Mouse (Mus musculus): Measurements from ENCODE around the gene Tom1l2. TPM values are rescaled to one million over a fixed set of nuclear protein-coding genes. Genes with fewer than 3 reads are reported as not detected.

The Tom1l2 gene
- polyA plus RNA-seq, 1 experiment from 2014 or later = 29.6 TPM

DNA sequence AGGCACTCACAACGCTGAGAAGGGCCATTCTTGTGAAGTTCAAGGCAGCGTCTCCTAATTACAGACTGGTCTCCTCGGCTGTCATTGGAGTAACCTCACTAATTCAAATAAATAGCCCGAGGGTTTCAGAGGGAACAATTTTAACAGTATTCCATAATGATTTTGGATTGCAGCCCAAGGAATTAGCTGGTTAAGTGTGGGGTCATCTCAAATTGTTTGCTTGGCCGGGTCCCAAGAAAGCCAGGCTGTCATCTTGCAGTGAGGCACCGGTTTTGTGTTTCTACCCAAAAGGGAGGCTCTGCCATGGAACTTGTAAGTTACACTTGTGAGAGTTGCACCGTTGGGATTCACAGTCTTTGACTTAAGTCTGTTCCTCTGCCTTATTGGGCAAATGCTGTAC lies 36.5 kb downstream of the Tom1l2 start:
- no peak overlapping the region for H3K27ac ChIP-seq (ENCODE audit: low read length)
- H3K4me1 ChIP-seq (ENCODE audit: control insufficient read depth, insufficient read depth, low read length) = peaks cover 47% of the 10 kb centered on the region
- H3K4me2 ChIP-seq (ENCODE audit: low read depth, low read length) = no peak overlapping the region
- H3K9me3 ChIP-seq (ENCODE audit: control insufficient read depth, low read length) = no peaks in the 10 kb centered on the region; the same call in 1 of the 2 replicates
- no peak overlapping the region for H3K9ac ChIP-seq (ENCODE audit: low read depth, low read length)
- 0 out of 2 replicates have a peak, but pooled peaks cover 2% of the 10 kb centered on the region for H3K36me3 ChIP-seq (ENCODE audit: control insufficient read depth, insufficient read depth, low read length)
- no peaks in the 10 kb centered on the region for H3K27me3 ChIP-seq (replicated peaks; ENCODE audit: control insufficient read depth, insufficient read depth, low read length)
- 57% methylated on average over 7 of the region's 7 CpGs for WGBS
- H3K4me3 ChIP-seq (ENCODE audit: low read length) = no peak overlapping the region
- ATAC-seq = no peak

DNA sequence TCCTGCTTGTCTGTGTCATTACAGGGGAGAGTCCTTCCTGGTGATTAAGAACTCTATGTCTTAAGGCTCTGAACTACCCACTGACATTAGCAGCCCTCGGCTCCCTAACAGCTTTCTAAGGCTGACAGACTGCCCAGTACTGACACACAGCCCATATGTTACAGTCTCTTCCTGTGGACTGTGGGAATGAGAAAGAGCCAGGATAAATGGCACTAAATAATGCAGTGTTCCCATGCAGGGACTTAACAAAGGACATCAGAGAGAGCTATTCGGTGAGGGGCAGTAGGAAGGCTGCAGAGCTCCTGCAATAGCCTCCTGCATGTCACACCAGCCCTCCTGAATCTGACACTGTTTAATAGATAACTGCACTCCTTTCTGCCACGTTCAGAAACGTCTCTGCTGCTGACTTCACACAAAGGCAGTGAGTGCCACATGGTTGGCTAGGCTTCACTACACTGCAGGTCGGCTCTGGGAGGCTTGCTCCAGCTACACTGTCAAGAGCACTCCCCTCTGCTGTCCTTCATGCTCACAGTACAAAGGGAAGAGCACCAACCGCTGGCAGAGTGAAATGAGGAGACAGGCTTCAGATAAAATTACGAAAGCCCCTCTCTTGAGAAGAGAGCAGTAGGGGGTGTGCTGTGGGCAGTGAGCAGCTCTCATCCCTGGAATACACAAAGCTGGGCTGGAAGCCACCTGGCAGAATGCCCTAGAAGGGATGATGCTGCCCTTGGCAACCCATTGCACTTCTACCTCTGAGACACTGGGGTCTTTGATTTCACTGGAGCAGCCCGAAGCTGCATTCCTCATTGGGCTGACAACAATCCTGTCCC lies 41.5 kb downstream of the Tom1l2 start:
- 0 out of 2 replicates have a peak, but pooled peaks cover 2% of the 10 kb centered on the region for H3K36me3 ChIP-seq (ENCODE audit: control insufficient read depth, insufficient read depth, low read length)
- no peak overlapping the region for H3K4me2 ChIP-seq (ENCODE audit: low read depth, low read length)
- peak; percentile 55 for ATAC-seq
- 0 out of 2 replicates have a peak overlapping the region, but pooled peaks have one; percentile 12 for H3K9ac ChIP-seq (ENCODE audit: low read depth, low read length)
- no peak overlapping the region for H3K4me3 ChIP-seq (ENCODE audit: low read length)
- no peaks in the 10 kb centered on the region for H3K27me3 ChIP-seq (replicated peaks; ENCODE audit: control insufficient read depth, insufficient read depth, low read length)
- H3K27ac ChIP-seq (ENCODE audit: low read length) = peak overlapping the region; percentile 83
- 8% methylated on average over 8 of the region's 8 CpGs for WGBS
- peaks cover 55% of the 10 kb centered on the region for H3K4me1 ChIP-seq (ENCODE audit: control insufficient read depth, insufficient read depth, low read length)
- no peaks in the 10 kb centered on the region; the same call in 1 of the 2 replicates for H3K9me3 ChIP-seq (ENCODE audit: control insufficient read depth, low read length)

- H3K4me1 ChIP-seq (ENCODE audit: control insufficient read depth, insufficient read depth, low read length) = peaks cover 61% of the 10 kb centered on the region
- no peak overlapping the region for H3K4me2 ChIP-seq (ENCODE audit: low read depth, low read length)
- H3K27me3 ChIP-seq (replicated peaks; ENCODE audit: control insufficient read depth, insufficient read depth, low read length) = no peaks in the 10 kb centered on the region
- ATAC-seq = no peak
- no peak overlapping the region for H3K4me3 ChIP-seq (ENCODE audit: low read length)
- H3K27ac ChIP-seq (ENCODE audit: low read length) = 0 out of 2 replicates have a peak overlapping the region, but pooled peaks have one; percentile 42
- H3K9me3 ChIP-seq (ENCODE audit: control insufficient read depth, low read length) = no peaks in the 10 kb centered on the region; the same call in 1 of the 2 replicates
- H3K36me3 ChIP-seq (ENCODE audit: control insufficient read depth, insufficient read depth, low read length) = 0 out of 2 replicates have a peak, but pooled peaks cover 2% of the 10 kb centered on the region
- H3K9ac ChIP-seq (ENCODE audit: low read depth, low read length) = no peak overlapping the region
These were observed 42.8 kb downstream of the Tom1l2 start for GRCm38 (mm10) chr11:60309875-60310274.

- peak overlapping the region; percentile 80 for H3K27ac ChIP-seq (ENCODE audit: low read length)
- ATAC-seq = peak; percentile 88
- WGBS = 34% methylated on average over 12 of the region's 12 CpGs
- H3K36me3 ChIP-seq (ENCODE audit: control insufficient read depth, insufficient read depth, low read length) = 0 out of 2 replicates have a peak, but pooled peaks cover 2% of the 10 kb centered on the region
- no peak overlapping the region for H3K4me3 ChIP-seq (ENCODE audit: low read length)
- H3K9ac ChIP-seq (ENCODE audit: low read depth, low read length) = peak overlapping the region; percentile 1; the same call in 1 of the 2 replicates
- peak overlapping the region; percentile 13 for H3K4me2 ChIP-seq (ENCODE audit: low read depth, low read length)
- no peaks in the 10 kb centered on the region for H3K27me3 ChIP-seq (replicated peaks; ENCODE audit: control insufficient read depth, insufficient read depth, low read length)
- H3K9me3 ChIP-seq (ENCODE audit: control insufficient read depth, low read length) = no peaks in the 10 kb centered on the region; the same call in 1 of the 2 replicates
- peaks cover 62% of the 10 kb centered on the region for H3K4me1 ChIP-seq (ENCODE audit: control insufficient read depth, insufficient read depth, low read length)
These were observed 44.1 kb downstream of the Tom1l2 start for GRCm38 (mm10) chr11:60308506-60309116.

- Histone ChIP-seq H3K9me3 (ENCODE audit: control insufficient read depth, low read length) (no peaks in the 10 kb centered on the region; the same call in 1 of the 2 replicates), H3K9ac (ENCODE audit: low read depth, low read length) (no peak overlapping the region), H3K27ac (ENCODE audit: low read length) (peak overlapping the region; percentile 80), H3K4me1 (ENCODE audit: control insufficient read depth, insufficient read depth, low read length) (peaks cover 67% of the 10 kb centered on the region), H3K36me3 (ENCODE audit: control insufficient read depth, insufficient read depth, low read length) (0 out of 2 replicates have a peak, but pooled peaks cover 1% of the 10 kb centered on the region), H3K27me3 (replicated peaks; ENCODE audit: control insufficient read depth, insufficient read depth, low read length) (no peaks in the 10 kb centered on the region), H3K4me2 (ENCODE audit: low read depth, low read length) (peak overlapping the region; percentile 13), H3K4me3 (ENCODE audit: low read length) (no peak overlapping the region)
- WGBS = 53% methylated on average over 2 of the region's 2 CpGs
- ATAC-seq = peak; percentile 34
These were observed 44.6 kb downstream of the Tom1l2 start for GRCm38 (mm10) chr11:60308061-60308460.

DNA sequence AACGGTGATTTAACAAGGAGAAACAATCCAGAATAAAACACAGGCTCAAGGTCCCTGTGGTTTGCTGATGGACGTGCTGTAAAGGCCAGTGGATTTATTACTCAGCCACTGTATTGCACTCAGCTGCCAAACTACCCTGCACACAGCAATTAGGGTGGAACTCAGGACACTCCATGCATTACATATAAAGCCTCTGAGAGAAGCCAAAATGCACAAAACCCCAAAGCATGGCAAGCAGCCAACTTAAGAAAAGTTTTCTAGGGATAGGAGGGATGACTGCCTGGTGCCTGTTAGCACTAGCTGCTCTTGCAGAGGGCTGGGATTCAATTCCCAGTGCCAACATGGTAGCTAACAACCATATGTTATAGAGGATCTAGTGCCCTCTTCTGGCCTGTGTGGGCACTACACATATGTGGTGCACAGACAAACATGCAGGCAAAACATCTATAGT lies 45.3 kb downstream of the Tom1l2 start:
- no peak overlapping the region for H3K9ac ChIP-seq (ENCODE audit: low read depth, low read length)
- no peaks in the 10 kb centered on the region for H3K36me3 ChIP-seq (ENCODE audit: control insufficient read depth, insufficient read depth, low read length)
- H3K4me3 ChIP-seq (ENCODE audit: low read length) = no peak overlapping the region
- H3K4me2 ChIP-seq (ENCODE audit: low read depth, low read length) = no peak overlapping the region
- WGBS = 46% methylated on average over 2 of the region's 2 CpGs
- no peaks in the 10 kb centered on the region for H3K9me3 ChIP-seq (ENCODE audit: control insufficient read depth, low read length)
- no peak for ATAC-seq
- peak overlapping the region; percentile 80; the same call in 1 of the 2 replicates for H3K27ac ChIP-seq (ENCODE audit: low read length)
- peaks cover 70% of the 10 kb centered on the region for H3K4me1 ChIP-seq (ENCODE audit: control insufficient read depth, insufficient read depth, low read length)
- H3K27me3 ChIP-seq (replicated peaks; ENCODE audit: control insufficient read depth, insufficient read depth, low read length) = no peaks in the 10 kb centered on the region

DNA sequence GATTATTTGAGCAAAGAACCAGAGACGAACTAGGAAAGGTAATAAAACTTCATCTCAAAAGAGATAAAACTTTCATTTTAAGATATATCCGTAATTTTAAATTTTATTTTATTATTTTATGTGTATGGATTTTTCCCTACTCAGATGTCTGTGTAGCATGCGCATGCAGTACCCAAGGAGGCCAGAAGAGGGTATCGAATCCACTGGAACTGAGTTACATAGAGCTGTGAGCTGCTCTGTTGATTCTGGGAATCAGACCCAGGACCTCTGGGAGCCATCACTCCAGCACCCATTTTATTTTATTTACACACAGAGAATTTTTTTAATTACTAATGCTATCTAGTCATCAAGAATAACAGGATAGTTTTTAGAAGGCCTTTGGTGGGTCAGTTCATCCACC lies 45.9 kb downstream of the Tom1l2 start:
- Histone ChIP-seq H3K9ac (ENCODE audit: low read depth, low read length) (no peak overlapping the region), H3K27ac (ENCODE audit: low read length) (no peak overlapping the region; the same call in 1 of the 2 replicates), H3K4me3 (ENCODE audit: low read length) (no peak overlapping the region), H3K4me1 (ENCODE audit: control insufficient read depth, insufficient read depth, low read length) (peaks cover 72% of the 10 kb centered on the region), H3K9me3 (ENCODE audit: control insufficient read depth, low read length) (no peaks in the 10 kb centered on the region), H3K36me3 (ENCODE audit: control insufficient read depth, insufficient read depth, low read length) (no peaks in the 10 kb centered on the region), H3K27me3 (replicated peaks; ENCODE audit: control insufficient read depth, insufficient read depth, low read length) (no peaks in the 10 kb centered on the region), H3K4me2 (ENCODE audit: low read depth, low read length) (no peak overlapping the region)
- 74% methylated on average over 4 of the region's 4 CpGs for WGBS
- ATAC-seq = no peak

- no peaks in the 10 kb centered on the region for H3K36me3 ChIP-seq (ENCODE audit: control insufficient read depth, insufficient read depth, low read length)
These were observed 47.1 kb downstream of the Tom1l2 start for GRCm38 (mm10) chr11:60305611-60306010.

DNA sequence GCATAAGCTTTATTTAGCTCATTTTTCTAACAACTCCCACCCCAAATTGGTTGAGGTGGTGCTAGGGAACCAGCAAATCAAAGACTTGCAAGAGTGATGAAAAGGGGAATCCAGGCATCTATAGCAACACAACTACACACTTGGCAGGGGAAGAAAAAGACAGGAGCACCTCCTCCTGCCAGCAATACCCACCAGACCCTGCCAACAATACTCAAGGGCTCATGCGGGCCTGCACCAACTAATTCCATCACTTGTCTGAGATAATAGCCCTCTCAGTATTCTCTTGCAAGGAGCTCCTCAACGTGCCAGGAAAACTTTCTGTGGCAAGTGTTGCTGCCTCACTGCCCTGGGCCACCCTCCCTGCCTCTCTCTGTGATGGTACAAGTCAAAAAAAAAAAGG lies 49.2 kb downstream of the Tom1l2 start:
- Histone ChIP-seq H3K4me3 (ENCODE audit: low read length) (no peak overlapping the region), H3K36me3 (ENCODE audit: control insufficient read depth, insufficient read depth, low read length) (no peaks in the 10 kb centered on the region), H3K4me1 (ENCODE audit: control insufficient read depth, insufficient read depth, low read length) (peaks cover 56% of the 10 kb centered on the region), H3K9me3 (ENCODE audit: control insufficient read depth, low read length) (no peaks in the 10 kb centered on the region), H3K9ac (ENCODE audit: low read depth, low read length) (no peak overlapping the region), H3K4me2 (ENCODE audit: low read depth, low read length) (no peak overlapping the region), H3K27ac (ENCODE audit: low read length) (no peak overlapping the region), H3K27me3 (replicated peaks; ENCODE audit: control insufficient read depth, insufficient read depth, low read length) (no peaks in the 10 kb centered on the region)
- ATAC-seq = no peak
- 71% methylated on average over 2 of the region's 2 CpGs for WGBS

More at GRCm38 (mm10) chr11:60305611-60306010, 47.1 kb downstream of the Tom1l2 start:
- Histone ChIP-seq H3K9ac (ENCODE audit: low read depth, low read length) (no peak overlapping the region), H3K9me3 (ENCODE audit: control insufficient read depth, low read length) (no peaks in the 10 kb centered on the region), H3K4me3 (ENCODE audit: low read length) (no peak overlapping the region), H3K27ac (ENCODE audit: low read length) (peak overlapping the region; percentile 1; the same call in 1 of the 2 replicates), H3K4me2 (ENCODE audit: low read depth, low read length) (no peak overlapping the region), H3K27me3 (replicated peaks; ENCODE audit: control insufficient read depth, insufficient read depth, low read length) (no peaks in the 10 kb centered on the region), H3K4me1 (ENCODE audit: control insufficient read depth, insufficient read depth, low read length) (peaks cover 70% of the 10 kb centered on the region)
- 61% methylated on average over 4 of the region's 4 CpGs for WGBS
- no peak for ATAC-seq

All from intestine, embryonic 16.5 days (tissue).